Comparison of ENCODE assay signal across 8 mouse cellular contexts in genomic region chr5:35755131-35755733, GRCm38 (mm10). TPM values are rescaled to one million over a fixed set of nuclear protein-coding genes. Genes with fewer than 3 reads are reported as not detected.
A peak's percentile ranks its signal among the peaks of the same experiment; 100 is the strongest.
DNase-seq lines count a peak whose midpoint lies in the region; ATAC-seq and TF ChIP-seq lines count a peak whose summit lies in the region.

No protein-coding gene starts in this region.

- no peak overlapping the region for H3K4me3 ChIP-seq in forebrain, postnatal 0 days (ENCODE audit: low read depth, low read length)
- no peak overlapping the region for H3K4me3 ChIP-seq in forebrain, embryonic 12.5 days (replicated peaks)
- no peak overlapping the region for H3K4me3 ChIP-seq in stomach, postnatal 0 days (ENCODE audit: low read depth, low read length)

- 23% methylated on average over 5 of the region's 5 CpGs for WGBS in forebrain, postnatal 0 days
- WGBS in forebrain, embryonic 12.5 days: 31% methylated on average over 5 of the region's 5 CpGs
- 20% methylated on average over 5 of the region's 5 CpGs for WGBS in stomach, postnatal 0 days

- DNase-seq in forebrain, postnatal 0 days: peak; percentile 65
- peak; percentile 41 for DNase-seq in 3134 (ENCODE audit: extremely low read depth, insufficient read length, low spot score)
- peak; percentile 54 for DNase-seq in adrenal gland, adult 8-10 months
- peak; percentile 47 for DNase-seq in embryo, embryonic 11.5 days (ENCODE audit: low read depth, low spot score)
- DNase-seq in kidney, postnatal 10 days: peak; percentile 85
- DNase-seq in lung, postnatal 4 days: peak; percentile 56 to 73
- DNase-seq in stomach, postnatal 0 days (ENCODE audit: low spot score): peak; percentile 63

- peak; percentile 84 for TF ChIP-seq CTCF in forebrain, postnatal 0 days (IDR thresholded peaks at IDR 0.05; ENCODE audit: low read depth)
- peak; percentile 95 for TF ChIP-seq CTCF in stomach, postnatal 0 days (IDR thresholded peaks at IDR 0.05; ENCODE audit: low read depth)

- H3K9me3 ChIP-seq in forebrain, postnatal 0 days (ENCODE audit: low read length): no peaks in the 10 kb centered on the region
- no peaks in the 10 kb centered on the region for H3K9me3 ChIP-seq in forebrain, embryonic 12.5 days
- no peaks in the 10 kb centered on the region for H3K9me3 ChIP-seq in stomach, postnatal 0 days (ENCODE audit: control insufficient read depth, low read length)

- H3K27me3 ChIP-seq in forebrain, postnatal 0 days (ENCODE audit: insufficient read depth, low read length): peaks cover 13% of the 10 kb centered on the region
- H3K27me3 ChIP-seq in forebrain, embryonic 12.5 days: peaks cover 42% of the 10 kb centered on the region
- H3K27me3 ChIP-seq in stomach, postnatal 0 days (ENCODE audit: control insufficient read depth, insufficient read depth, low read length): no peaks in the 10 kb centered on the region

- ATAC-seq in forebrain, postnatal 0 days: no peak
- ATAC-seq in forebrain, embryonic 12.5 days (ENCODE audit: low FRiP score): no peak
- ATAC-seq in stomach, postnatal 0 days (ENCODE audit: low FRiP score, low TSS enrichment): no peak

- no peak for TF ChIP-seq EP300 in stomach, postnatal 0 days (optimal IDR thresholded peaks at IDR 0.05)

- no peaks in the 10 kb centered on the region for H3K36me3 ChIP-seq in forebrain, postnatal 0 days (ENCODE audit: insufficient read depth)
- no peaks in the 10 kb centered on the region for H3K36me3 ChIP-seq in forebrain, embryonic 12.5 days (replicated peaks)
- H3K36me3 ChIP-seq in stomach, postnatal 0 days (ENCODE audit: control insufficient read depth, insufficient read depth, low read length): no peaks in the 10 kb centered on the region

- no peaks in the 10 kb centered on the region for H3K4me1 ChIP-seq in forebrain, postnatal 0 days (ENCODE audit: insufficient read depth)
- peaks cover 15% of the 10 kb centered on the region for H3K4me1 ChIP-seq in forebrain, embryonic 12.5 days
- peaks cover 4% of the 10 kb centered on the region; the same call in 1 of the 2 replicates for H3K4me1 ChIP-seq in stomach, postnatal 0 days (replicated peaks; ENCODE audit: control insufficient read depth, insufficient read depth)

- no peak overlapping the region for H3K27ac ChIP-seq in forebrain, postnatal 0 days (ENCODE audit: low read depth, low read length)
- H3K27ac ChIP-seq in forebrain, embryonic 12.5 days: no peak overlapping the region
- no peak overlapping the region for H3K27ac ChIP-seq in stomach, postnatal 0 days (replicated peaks)

- H3K9ac ChIP-seq in forebrain, postnatal 0 days: no peak overlapping the region
- no peak overlapping the region for H3K9ac ChIP-seq in forebrain, embryonic 12.5 days
- no peak overlapping the region for H3K9ac ChIP-seq in stomach, postnatal 0 days (ENCODE audit: low read length)

- H3K4me2 ChIP-seq in forebrain, postnatal 0 days (ENCODE audit: low read depth): no peak overlapping the region
- no peak overlapping the region for H3K4me2 ChIP-seq in forebrain, embryonic 12.5 days
- H3K4me2 ChIP-seq in stomach, postnatal 0 days (replicated peaks; ENCODE audit: low read depth): no peak overlapping the region

RNA-seq across cellular contexts. Expression of gene Ablim2, which starts 2.4 kb away (rescaled TPM):
- 20.6 and 21.8 TPM in 2 replicates for total RNA-seq in forebrain, postnatal 0 days (2014; rRNA removed)
- 13.2 and 18.2 TPM in 2 replicates for polyA plus RNA-seq in forebrain, postnatal 0 days (2015; fragmentation: Nextera tagmentation; extraction: Ambion mirVana)
- polyA plus RNA-seq in forebrain, embryonic 12.5 days (2016; fragmentation: Nextera tagmentation; extraction: Ambion mirVana): 1.2 and 1.3 TPM in 2 replicates
- total RNA-seq in adrenal gland, adult 8-10 months (2022): 10 to 100 TPM in 2 of 4 experiments, 1 to 10 TPM in 2; 4.4 to 21.5 (median 11.4) TPM
- 1.3 and 1.5 TPM in 2 replicates for polyA plus RNA-seq in stomach, postnatal 0 days (2015; fragmentation: Nextera tagmentation; extraction: Ambion mirVana)

RNA-seq across cellular contexts. Expression of gene Sh3tc1, which starts 15.4 kb away (rescaled TPM):
- total RNA-seq in forebrain, postnatal 0 days (2014; rRNA removed): 1.8 and 2.8 TPM in 2 replicates
- 0.99 and 1.2 TPM in 2 replicates for polyA plus RNA-seq in forebrain, postnatal 0 days (2015; fragmentation: Nextera tagmentation; extraction: Ambion mirVana)
- 3.0 and 4.0 TPM in 2 replicates for polyA plus RNA-seq in forebrain, embryonic 12.5 days (2016; fragmentation: Nextera tagmentation; extraction: Ambion mirVana)
- total RNA-seq in adrenal gland, adult 8-10 months (2022): 10 to 100 TPM; 34.2 to 35.9 (median 35.1) TPM
- polyA plus RNA-seq in stomach, postnatal 0 days (2015; fragmentation: Nextera tagmentation; extraction: Ambion mirVana): 2.8 and 3.2 TPM in 2 replicates
